Mouse (Mus musculus) 3T3-L1 (cell line): ENCODE measurements at regions not wholly inside any gene's neighbourhood (a gene's known extent, or its start where the extent isn't known, plus 50 kb on each side); places are given as distances from the start of the nearest gene placed in this dataset.

Experiments
- DNase-seq: peaks from one replicate; pipeline ENCODE4 v3.0.0-alpha.2; 2015; ENCODE audit warnings: low read depth, low spot score

- DNase-seq: no peak
Measured at GRCm38 (mm10) chr16:76232680-76233079, 140.9 kb downstream of the Nrip1 start.

- no peak for DNase-seq
Measured at GRCm38 (mm10) chr16:76232174-76232573, 141.5 kb downstream of the Nrip1 start.

- DNase-seq: no peak
Measured at GRCm38 (mm10) chr16:76230516-76231302, 142.9 kb downstream of the Nrip1 start.

GRCm38 (mm10) chr16:76228451-76228850 is 145.2 kb downstream of the Nrip1 start:
- no peak for DNase-seq

GRCm38 (mm10) chr16:76226446-76226845 is 147.2 kb downstream of the Nrip1 start:
- DNase-seq: no peak

- peak; percentile 28 for DNase-seq
Measured at GRCm38 (mm10) chr16:76225587-76226226, 147.9 kb downstream of the Nrip1 start.

- no peak for DNase-seq
Measured at GRCm38 (mm10) chr16:76224901-76225586, 148.6 kb downstream of the Nrip1 start.

- no peak for DNase-seq
Measured at GRCm38 (mm10) chr16:76223716-76224115, 149.9 kb downstream of the Nrip1 start.

- DNase-seq: no peak
Measured at GRCm38 (mm10) chr16:76222960-76223359, 150.7 kb downstream of the Nrip1 start.

- DNase-seq: no peak
Measured at GRCm38 (mm10) chr16:76220466-76220865, 153.2 kb downstream of the Nrip1 start.

GRCm38 (mm10) chr16:76219233-76219632 is 154.4 kb downstream of the Nrip1 start:
- no peak for DNase-seq

GRCm38 (mm10) chr16:76218310-76219170 is 155.1 kb downstream of the Nrip1 start:
- DNase-seq: no peak

- DNase-seq: no peak
Measured at GRCm38 (mm10) chr16:76216184-76216583, 157.4 kb downstream of the Nrip1 start.

GRCm38 (mm10) chr16:76215558-76215957 is 158.1 kb downstream of the Nrip1 start:
- DNase-seq: no peak

- DNase-seq: no peak
Measured at GRCm38 (mm10) chr16:76201773-76202571, 171.7 kb downstream of the Nrip1 start.

GRCm38 (mm10) chr16:76200801-76201728 is 172.6 kb downstream of the Nrip1 start:
- DNase-seq: no peak

- peak; percentile 70 for DNase-seq
Measured at GRCm38 (mm10) chr16:76200268-76200667, 173.4 kb downstream of the Nrip1 start.

GRCm38 (mm10) chr16:76199006-76199405 is 174.6 kb downstream of the Nrip1 start:
- DNase-seq: no peak

GRCm38 (mm10) chr16:76194291-76194690 is 172.2 kb upstream of the Samsn1 start:
- no peak for DNase-seq

- no peak for DNase-seq
Measured at GRCm38 (mm10) chr16:76191135-76191534, 169.1 kb upstream of the Samsn1 start.
